Mouse (Mus musculus) cerebellum, adult 2 months (tissue): ENCODE measurements around the gene Ndufa13.

Experiments
- CTCF ChIP-seq: fragments of 200-500 bp; IDR thresholded peaks from 2 replicates; pipeline ENCODE4 v1.5.1; 2011; ENCODE audit warnings: low read depth, mild to moderate bottlenecking, control low read depth, low read length, moderate library complexity, borderline replicate concordance; ENCODE audit not compliant: insufficient read depth
- POLR2A ChIP-seq: fragments of 200-500 bp; IDR thresholded peaks from 2 replicates; pipeline ENCODE4 v1.6.1; 2011; ENCODE audit warnings: low read length, control low read depth, borderline replicate concordance; ENCODE audit not compliant: insufficient read depth

DNA sequence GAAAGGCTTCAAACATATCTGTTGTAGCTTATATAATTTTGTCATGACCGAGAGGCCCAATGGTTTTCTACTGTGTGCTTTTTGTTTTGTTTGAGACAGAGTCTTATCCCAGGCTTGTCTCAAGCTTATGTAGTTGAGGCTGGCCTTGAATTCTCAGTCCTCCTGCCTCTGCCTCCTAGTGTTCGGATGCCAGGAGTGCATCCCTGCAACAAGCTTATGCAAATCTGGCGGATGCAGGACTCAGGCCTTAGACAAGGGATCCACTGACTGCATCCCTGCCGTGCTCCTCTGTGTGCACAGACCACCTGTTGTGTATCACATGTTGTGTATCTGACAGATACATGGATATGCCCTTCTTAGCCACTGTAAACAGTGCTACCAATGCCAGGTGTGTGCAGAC, 41.6 kb downstream of the Ndufa13 start:
- no peak for TF ChIP-seq CTCF
- no peak for TF ChIP-seq POLR2A
